Mouse (Mus musculus): ENCODE results near the gene Macrod1.

The Macrod1 gene

GRCm38 (mm10) chr19:7142207-7142915, 85.8 kb downstream of the Macrod1 start:
- no peak for DNase-seq (ENCODE audit: low spot score)

- DNase-seq (ENCODE audit: low spot score), result peak; percentile 58
Observed at GRCm38 (mm10) chr19:7143854-7144253, 87.2 kb downstream of the Macrod1 start.

- no peak for DNase-seq (ENCODE audit: low spot score)
Observed at GRCm38 (mm10) chr19:7144458-7144857, 87.8 kb downstream of the Macrod1 start.

DNA sequence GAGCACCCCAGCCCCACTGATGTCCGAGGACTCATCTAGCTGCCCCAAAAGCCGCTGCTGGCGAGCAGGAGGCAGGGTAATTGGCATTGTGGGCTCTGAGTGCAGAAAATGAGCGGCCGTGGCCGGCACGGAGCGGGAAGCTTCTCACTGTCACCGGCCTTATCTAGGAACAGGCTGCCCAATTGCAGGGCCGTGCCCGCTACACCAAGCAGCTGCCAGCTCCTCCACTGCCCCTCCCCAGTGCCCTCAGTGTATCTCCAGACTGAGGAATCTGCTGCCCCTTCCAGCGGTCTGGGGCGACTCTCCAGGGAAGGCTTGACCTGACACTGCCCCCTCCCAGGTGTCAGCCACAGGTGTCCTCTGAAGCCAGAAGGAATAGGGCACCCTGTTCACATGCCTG, 89.8 kb downstream of the Macrod1 start:
- peak; percentile 42 for DNase-seq (ENCODE audit: low spot score)

GRCm38 (mm10) chr19:7148096-7148495, 91.5 kb downstream of the Macrod1 start:
- no peak for DNase-seq (ENCODE audit: low spot score)

- DNase-seq (ENCODE audit: low spot score), result no peak
Observed at GRCm38 (mm10) chr19:7148541-7149085, 92.0 kb downstream of the Macrod1 start.

GRCm38 (mm10) chr19:7149158-7149685, 92.6 kb downstream of the Macrod1 start:
- no peak for DNase-seq (ENCODE audit: low spot score)

DNA sequence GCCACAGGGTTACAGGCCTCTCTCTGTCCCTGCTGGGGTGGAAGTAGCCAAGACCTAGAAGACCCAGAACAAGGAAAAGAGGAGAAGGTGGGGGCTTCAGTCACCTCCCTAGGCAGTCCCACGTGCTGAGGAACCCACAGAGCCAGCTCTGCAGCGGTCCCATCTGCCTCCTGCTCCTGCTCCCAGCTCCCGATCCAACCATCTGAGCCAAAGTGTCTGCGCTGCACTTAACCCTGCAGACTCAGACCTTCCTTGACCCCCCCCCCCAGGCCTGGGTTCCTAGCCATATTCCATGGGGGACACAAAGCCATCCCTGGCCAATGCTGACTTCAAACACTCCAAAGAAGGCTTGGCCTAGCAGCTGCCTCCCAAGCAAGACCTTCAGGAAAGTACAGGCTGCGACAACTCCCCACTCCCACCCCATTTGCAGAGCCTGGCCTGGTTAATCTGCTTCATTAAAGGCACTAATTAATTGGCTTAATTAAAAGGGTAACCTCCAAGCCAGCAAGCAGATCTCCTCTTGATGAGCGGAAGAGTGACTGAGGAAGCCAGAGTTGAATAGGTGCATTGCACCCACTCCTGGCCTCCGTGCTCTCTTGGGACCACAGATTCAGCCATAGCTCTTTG, 94.8 kb downstream of the Macrod1 start:
- DNase-seq (ENCODE audit: low spot score), result no peak

- DNase-seq (ENCODE audit: low spot score), result no peak
Observed at GRCm38 (mm10) chr19:7151927-7152653, 95.5 kb downstream of the Macrod1 start.

DNA sequence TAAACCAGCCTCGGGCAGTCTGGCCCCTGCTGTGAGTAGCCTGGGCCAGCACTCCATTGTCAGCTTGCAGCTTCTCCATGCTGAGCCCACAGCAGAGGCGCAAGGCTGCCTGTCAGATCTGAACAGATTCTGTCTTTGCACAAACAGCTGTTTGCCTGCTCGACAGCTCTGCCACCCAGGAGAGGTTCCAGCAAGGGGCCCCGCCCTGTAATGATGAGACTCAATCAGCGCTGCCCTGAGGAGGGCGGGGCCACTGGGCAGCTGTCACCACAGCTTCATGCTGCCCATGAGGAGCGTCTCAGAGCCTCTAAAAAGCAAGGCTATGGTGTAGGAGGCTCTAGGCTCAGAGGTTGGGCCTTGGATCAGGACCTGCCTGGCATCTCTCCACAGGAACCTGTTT, 96.6 kb downstream of the Macrod1 start:
- no peak for DNase-seq (ENCODE audit: low spot score)

- DNase-seq (ENCODE audit: low spot score), result no peak
Observed at GRCm38 (mm10) chr19:7155196-7155595, 98.6 kb downstream of the Macrod1 start.

DNA sequence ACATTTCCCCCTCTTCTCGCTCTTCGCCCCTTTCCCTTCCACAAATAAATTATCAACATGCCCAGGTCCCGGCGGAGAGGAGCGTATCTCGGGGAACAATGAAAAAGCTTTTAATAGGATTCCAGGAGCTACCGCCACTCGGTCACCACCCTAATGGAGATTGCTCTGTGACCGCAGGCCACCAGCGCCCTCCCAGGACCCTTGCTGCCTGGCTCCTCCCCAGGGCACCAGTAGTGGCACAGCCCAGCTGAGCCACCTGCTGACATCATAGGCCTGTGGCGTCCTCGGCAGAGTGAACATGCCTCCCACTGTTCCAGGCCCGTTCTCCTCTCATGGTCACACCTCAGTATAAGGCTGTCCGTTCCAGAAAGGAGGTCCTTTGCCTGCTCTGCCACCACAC, 101.1 kb downstream of the Macrod1 start:
- DNase-seq (ENCODE audit: low spot score), result no peak

- no peak for DNase-seq (ENCODE audit: low spot score)
Observed at GRCm38 (mm10) chr19:7160151-7160906, 103.7 kb downstream of the Macrod1 start.

DNA sequence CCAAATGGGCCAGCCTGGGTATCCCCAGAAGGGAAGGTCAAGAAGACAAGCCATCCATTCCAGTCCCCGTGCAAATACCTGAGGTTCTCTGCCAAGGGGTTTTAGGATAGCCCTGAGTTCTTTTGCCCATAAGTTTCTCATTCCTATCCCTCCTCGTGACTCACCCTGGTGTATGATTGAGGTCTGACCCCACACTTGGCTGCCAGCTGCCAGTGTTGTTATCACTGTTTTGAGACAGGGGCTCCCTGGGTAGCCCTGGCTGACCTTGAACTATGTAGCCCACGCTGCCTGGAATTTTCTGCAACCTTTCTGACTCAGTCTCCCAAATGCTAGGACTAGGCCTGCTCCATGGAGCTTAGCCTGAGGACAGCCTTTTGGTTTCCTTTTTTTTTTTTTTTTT, 104.5 kb downstream of the Macrod1 start:
- no peak for DNase-seq (ENCODE audit: low spot score)

GRCm38 (mm10) chr19:7164238-7164637, 107.6 kb downstream of the Macrod1 start:
- no peak for DNase-seq (ENCODE audit: low spot score)

GRCm38 (mm10) chr19:7164820-7165323, 108.3 kb downstream of the Macrod1 start:
- DNase-seq (ENCODE audit: low spot score), result no peak

GRCm38 (mm10) chr19:7165509-7166199, 109.0 kb downstream of the Macrod1 start:
- DNase-seq (ENCODE audit: low spot score), result no peak

DNA sequence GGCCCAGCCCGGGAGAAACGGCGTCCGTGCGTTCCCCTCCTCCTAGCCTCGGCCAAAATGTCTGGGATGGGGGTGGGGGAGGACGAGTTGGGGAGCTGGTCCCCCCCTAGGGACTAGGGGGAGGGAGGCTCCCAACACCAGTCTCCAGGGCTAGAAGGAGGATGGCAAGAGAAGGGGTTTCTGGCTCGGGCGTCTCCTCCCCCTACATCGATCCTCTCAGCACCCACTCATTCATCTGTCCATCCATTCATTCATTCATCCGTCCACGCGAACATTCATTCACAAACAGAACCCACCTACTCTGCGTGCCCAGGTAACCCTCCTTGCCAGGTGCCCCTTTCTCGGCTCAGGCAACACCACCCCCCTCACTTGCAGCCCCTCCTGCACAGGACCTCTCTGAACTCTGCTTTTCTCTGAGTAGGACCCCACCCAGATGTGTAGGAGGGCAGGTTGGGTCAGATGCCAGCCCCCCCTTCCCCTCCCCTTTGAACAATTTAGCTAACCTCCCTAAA, 109.6 kb downstream of the Macrod1 start:
- no peak for DNase-seq (ENCODE audit: low spot score)

GRCm38 (mm10) chr19:7166767-7167166, 110.2 kb downstream of the Macrod1 start:
- no peak for DNase-seq (ENCODE audit: low spot score)

- peak; percentile 76 for DNase-seq (ENCODE audit: low spot score)
Observed at GRCm38 (mm10) chr19:7168423-7168822, 111.8 kb downstream of the Macrod1 start.

DNA sequence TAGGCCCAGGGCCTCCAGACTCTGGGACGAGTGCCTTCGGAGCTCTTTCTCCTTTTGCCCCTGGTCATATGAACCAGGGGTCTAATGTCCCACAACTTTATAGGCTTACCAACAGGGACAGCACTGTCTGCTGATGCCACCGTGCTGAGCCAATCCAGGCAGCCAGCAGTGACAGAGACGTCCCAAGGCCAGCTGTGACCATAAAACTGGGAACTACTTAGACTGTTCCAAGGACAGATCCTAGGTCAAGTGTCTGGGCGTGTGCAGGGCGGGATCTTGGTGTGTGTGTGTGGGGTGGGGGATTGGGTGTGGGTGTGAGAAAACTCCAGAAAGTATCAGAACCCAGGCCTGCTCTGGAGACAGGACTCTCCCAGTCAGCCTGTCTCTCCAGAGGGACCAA, 114.3 kb downstream of the Macrod1 start:
- DNase-seq (ENCODE audit: low spot score), result no peak
